Mouse (Mus musculus) Muller cell, postnatal 12 days (primary cell): ENCODE results near the gene Gm17689.

Source experiments
- DNase-seq: peaks from one replicate; pipeline ENCODE4 v3.0.0-alpha.2; 2015; ENCODE audit errors: inconsistent ontology term

Gm17689 gene

GRCm38 (mm10) chr9:36582535-36582934 lies at the start of gene Gm17689:
TSS of gene Gm17689 (minus strand) at chr9:36582635.
- no peak for DNase-seq

DNA sequence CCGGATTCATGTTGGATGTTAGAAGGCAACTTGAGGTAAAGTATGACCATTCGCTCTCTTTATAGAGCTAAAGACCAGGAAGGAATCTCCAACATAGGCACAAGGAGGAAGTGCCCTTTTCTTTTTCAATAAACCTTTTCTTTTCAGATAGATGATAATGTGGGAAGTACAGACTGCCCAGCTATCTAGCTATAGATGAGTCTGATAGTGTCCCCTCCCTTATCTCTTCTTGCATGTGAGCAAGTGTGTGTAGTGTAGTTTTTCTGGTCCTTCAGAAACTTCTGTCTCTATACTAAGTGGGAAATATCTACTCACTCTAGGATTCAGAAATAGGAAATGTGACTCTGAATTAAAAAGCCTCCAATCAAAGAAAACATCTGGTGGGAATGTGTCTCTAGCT lies 40.6 kb downstream of the Gm17689 start, which contains the start of gene Gm5615:
Gene Gm5615 (minus strand): TSS at position 101 of the 400 bp plus-strand sequence.
- no peak for DNase-seq
